Mouse (Mus musculus) lung, adult 18-20 months (tissue): ENCODE results near the gene 4930442H23Rik.

Experiments used
- DNase-seq, 2 experiments: peaks; one replicate each; pipeline ENCODE4 v3.0.0; 2022; ENCODE audit warnings: mixed read lengths in 2 of 2

4930442H23Rik gene

GRCm38 (mm10) chr10:81143157-81143633, 40.5 kb downstream of the 4930442H23Rik start:
- DNase-seq, result peak; percentile 55

DNA sequence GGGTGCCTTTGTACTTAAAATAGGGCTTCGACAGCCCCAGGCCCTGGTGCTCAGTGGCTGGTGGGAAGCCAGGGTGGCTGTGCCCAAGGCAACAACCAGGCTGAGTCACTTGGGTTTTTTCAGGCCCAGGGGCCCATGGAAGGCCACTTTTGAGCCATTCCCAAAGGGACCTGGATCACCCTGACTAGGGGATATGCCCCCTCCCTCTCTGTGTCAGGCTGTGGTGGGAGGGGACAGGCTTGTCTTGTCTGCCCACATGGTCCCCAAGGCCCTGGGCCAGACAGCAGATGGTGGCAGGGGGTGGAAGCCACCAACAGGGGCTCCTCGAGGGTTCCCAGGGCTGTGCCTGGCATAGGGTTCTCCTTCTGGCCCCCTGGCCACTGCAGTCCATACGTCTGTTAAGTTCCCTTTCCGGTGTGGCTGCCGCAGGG, 41.1 kb downstream of the 4930442H23Rik start:
- no peak for DNase-seq

DNA sequence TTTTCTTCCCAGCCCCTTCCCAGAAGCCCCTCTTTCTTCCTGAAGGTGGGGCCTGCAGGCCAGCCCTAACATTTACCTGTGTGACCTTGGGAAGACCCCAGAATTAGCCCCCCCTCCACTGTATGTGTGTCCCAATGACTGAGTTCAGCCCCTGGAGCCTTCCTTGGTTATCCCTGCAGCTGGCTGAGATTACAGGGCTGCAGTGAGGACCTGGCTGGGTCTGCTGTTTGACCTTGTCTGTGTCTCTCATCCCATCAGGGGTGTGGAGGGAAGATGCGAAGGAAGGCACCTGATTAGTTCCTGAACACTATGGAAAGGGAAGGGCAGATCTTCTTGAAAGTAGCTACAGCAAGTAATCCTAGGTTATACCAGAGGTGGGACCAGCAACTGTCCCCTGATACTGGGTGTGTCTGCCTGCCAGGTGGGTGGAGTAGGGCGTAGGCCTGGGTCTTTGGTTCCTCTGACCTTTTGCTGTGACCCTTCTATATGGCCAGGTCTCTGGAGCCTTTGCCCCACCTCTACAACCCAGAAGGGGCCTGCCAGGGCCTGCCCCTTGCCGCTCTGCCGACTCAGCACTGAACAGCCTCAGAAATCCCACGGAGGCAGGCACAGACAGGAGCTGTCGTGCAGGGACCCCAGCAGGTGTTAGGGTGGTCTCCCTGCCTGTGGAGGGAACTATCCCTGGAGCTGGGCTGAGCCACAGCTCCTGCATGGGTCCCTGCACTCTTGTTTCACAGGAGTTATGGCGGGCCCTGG, 42.0 kb downstream of the 4930442H23Rik start:
- no peak for DNase-seq

DNA sequence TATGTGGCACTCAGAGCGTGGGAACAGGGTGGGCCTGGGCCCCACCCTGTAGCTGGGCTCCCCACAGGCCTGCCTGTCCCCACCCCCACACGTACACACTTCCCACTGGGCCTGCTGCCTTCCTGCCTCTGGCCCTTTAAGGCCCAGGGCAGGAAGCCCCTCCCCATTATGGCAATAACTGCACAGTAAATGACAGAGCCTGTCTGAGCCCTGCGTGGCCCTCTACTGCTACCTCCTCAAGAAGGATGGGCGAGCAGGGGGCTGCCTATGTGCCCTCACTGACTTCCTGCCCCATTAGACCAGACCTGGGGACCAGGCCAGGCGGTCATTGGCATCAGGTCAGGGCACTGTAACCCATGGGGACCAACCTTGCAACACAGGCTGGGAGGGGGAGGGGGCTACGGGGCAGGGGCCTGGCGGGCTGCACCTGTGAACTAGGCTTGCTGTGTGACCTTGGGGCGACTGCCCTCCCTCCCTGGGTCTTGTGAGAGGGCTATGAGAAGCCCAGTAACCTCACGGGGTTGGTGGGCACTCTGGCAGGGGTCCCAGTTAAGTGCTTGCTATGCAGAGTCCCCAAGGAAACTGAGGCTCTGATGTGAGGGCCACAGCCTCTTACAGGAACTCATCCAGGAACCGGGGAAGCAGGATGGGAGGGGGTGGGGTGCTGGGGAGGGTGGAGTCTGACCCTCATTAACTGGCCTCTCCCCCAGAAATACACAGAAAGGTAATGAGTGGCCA, 42.8 kb downstream of the 4930442H23Rik start:
- peak; percentile 52 to 66 for DNase-seq

DNA sequence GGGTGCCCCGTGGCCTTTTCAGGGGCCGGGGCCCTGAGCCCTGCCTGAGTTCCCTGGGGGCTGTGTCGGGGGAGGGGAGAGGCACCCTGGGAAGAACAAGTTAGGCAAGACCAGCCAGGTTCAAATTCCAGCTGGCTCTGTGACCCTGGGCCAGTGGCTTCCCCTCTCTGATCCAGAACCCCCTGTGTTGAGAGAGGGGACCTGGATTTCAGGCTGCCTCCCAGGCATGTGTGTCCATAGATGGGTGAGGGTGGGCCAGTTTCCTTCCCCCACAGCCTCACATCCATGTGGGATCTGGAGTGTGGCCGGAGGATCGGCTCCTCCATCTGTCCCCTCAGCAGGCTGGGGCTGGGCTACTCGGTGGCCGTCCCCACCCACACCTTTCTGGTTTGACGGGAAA, 43.6 kb downstream of the 4930442H23Rik start:
- no peak for DNase-seq

DNA sequence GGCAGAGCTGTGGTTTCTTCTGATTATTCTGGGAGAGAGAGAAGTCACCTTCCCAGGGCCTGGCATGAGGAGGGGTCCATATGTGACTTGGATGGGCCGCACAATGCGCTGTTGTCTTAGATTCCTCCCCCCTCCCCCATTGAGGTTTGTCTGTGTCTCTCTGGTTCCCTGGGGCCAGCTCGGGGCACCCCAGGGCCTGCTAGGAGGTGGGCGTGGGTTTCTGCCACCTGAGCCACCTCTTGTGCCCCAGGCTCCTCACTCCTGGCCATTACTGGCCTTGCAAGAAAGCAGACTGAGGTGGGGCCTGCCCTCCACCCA, 44.2 kb downstream of the 4930442H23Rik start:
- no peak for DNase-seq

DNA sequence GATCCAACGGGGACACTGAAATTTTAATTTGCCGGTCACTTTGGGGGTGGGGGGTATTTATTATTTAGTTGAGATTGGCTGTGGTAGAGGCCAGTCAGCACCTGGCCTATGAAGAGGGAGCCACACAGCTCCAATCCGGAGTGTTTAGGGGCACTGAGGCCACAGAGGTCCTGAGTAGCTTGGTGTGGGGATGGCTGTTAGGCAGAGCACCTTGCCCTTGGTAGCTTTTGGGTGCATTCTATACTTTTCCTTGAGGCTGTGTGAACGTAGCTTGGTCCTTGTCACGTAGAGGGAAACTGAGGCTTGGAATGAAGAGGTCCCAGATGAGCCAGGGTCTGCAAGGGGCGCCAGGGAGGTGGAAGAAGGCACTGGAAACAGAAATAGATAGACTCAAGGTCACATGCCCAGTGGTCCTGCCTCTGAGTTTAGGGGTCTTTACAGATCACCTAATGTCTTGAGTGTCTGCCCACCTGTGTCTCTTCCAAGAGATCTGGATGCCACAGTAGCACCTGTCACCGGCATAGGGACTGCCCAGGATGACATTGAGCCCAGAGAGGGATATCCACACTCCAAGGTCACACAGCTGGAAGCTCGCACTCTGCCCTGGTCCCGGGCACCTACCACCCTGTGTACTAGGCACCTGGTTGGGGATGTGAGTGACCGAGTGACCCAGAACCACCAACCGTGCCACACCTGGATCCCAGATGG, 44.7 kb downstream of the 4930442H23Rik start:
- no peak for DNase-seq

- peak; percentile 52 to 53 for DNase-seq
Observed at GRCm38 (mm10) chr10:81138131-81138782, 45.4 kb downstream of the 4930442H23Rik start.

DNA sequence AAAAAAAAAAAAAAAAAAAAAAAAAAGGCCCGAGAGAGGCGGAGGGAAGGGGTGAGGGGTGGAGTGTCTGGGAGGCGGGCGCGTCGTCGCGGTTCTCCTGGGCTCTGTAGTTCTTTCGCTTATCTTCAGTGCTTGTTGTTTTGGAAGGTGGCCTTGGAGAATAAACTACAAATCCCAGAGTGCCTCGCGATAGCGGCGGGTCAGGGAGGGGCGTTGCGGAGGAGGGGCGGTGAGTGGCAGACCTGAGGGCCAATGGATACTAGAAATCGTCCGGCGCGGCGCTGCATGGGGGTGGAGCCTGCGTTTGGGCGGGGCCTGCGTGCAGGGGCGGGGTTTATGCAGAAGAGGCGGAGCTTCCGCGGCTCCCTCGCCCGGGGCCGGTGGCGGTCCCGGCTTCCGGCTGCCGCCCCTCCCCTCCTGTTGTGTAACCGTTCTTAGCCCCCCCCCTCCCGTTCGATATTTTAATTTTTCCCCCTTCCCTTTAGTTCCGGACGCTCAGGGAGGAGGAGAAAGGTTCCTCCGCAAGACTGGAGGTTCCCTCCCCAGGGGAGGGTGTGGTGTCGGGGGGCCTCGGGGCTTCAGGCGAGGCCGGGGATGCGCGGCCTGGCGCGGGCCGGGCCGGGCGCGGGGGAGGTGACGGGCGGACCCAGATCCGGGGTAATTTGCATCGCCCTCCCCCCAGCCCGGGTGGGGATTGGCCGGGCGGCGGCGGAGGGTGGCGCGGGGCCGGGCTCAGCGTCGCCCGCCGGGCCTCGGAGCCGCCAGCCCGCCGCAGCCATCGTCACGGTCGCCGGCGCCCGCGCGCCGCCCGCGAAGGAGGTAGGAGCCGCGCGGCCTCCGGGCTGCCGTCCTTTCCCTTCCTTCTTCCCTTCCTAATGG, 46.2 kb downstream of the 4930442H23Rik start:
- DNase-seq, result peak; percentile 99

GRCm38 (mm10) chr10:81136706-81137231, 46.9 kb downstream of the 4930442H23Rik start:
- DNase-seq, result peak; percentile 77

- DNase-seq, result peak; percentile 85 to 89
Observed at GRCm38 (mm10) chr10:81135831-81136705, 47.6 kb downstream of the 4930442H23Rik start.

- peak; percentile 63 to 70 for DNase-seq
Observed at GRCm38 (mm10) chr10:81134966-81135681, 48.5 kb downstream of the 4930442H23Rik start, which contains the start of gene Zbtb7a. Gene Zbtb7a (plus strand): TSS chr10:81135220.

- peak; percentile 91 to 92 for DNase-seq
Observed at GRCm38 (mm10) chr10:81134181-81134587, 49.5 kb downstream of the 4930442H23Rik start.
